Mouse (Mus musculus) neural tube, embryonic 10.5 days (tissue): ENCODE data around the gene Pafah2.
A peak's percentile ranks its signal among the peaks of the same experiment; 100 is the strongest.

Experiments used
- DNase-seq: peaks from one replicate; pipeline ENCODE4 v3.0.0-alpha.2; 2017; ENCODE audit warnings: low spot score; ENCODE audit errors: extremely low spot score

Pafah2 gene

DNA sequence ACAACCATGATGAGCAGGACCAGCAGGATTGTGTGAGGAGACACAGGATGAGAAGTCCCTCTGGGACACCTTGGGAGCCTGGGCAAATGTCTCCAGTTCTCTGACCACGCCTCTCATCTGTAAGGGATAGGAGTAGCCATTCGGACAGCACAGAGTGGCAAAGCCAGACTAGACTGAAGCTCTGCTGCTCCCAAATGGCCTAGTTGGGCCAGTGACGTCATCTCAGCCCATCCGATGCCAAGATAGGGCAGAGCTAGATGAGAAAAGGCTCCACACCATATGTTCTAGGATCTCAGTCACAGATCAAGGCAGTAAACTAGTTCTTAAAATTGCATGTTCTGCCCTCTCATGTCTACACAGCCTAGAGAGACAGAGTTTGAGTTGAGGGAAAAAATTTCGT is 62.7 kb downstream of the Pafah2 start:
- no peak for DNase-seq

GRCm38 (mm10) chr4:134460277-134460676 is 64.2 kb downstream of the Pafah2 start:
- DNase-seq: no peak

- no peak for DNase-seq
Observed at GRCm38 (mm10) chr4:134461252-134461651, 65.1 kb downstream of the Pafah2 start.

- DNase-seq: no peak
Observed at GRCm38 (mm10) chr4:134465789-134466188, 69.7 kb downstream of the Pafah2 start.

- DNase-seq: no peak
Observed at GRCm38 (mm10) chr4:134466381-134467262, 70.5 kb downstream of the Pafah2 start.

DNA sequence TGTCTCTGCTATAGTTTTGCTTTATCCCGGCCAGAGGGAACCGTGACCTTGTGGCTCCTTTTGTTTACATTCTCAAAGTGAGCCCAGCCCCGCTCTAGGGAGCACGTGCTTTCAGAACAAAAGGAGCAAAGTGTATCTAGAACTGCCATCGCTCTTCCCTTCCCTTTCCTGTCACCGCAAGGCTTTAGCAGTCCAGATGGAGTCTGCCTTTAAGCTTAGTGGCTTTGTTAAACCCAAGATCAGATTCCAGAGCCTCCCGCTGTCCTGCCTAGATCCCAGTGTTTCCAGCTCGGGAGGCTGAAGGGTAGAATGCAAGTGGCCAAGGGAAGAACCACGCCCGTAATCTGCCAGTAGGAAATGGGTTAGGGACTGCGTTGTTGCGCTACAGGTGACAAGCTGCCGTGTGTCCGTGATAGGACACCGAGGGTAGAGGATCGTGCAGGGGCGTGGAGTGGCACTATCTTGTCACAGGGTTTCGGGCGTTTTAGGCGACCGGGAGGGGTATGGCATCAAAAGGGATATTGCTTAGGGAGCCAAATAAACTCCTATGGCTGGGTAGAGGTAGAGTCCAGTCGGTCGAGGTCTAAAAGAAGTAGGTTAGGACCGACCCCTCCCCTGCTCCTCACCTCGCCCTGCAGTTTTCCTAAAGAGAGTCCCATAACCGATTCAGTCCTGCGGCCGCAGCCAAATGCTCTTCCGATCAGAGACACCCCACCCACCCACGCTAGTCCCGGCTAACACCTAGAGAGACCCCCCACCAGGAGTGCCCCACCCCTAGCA is 71.5 kb downstream of the Pafah2 start:
- peak; percentile 70 for DNase-seq

DNA sequence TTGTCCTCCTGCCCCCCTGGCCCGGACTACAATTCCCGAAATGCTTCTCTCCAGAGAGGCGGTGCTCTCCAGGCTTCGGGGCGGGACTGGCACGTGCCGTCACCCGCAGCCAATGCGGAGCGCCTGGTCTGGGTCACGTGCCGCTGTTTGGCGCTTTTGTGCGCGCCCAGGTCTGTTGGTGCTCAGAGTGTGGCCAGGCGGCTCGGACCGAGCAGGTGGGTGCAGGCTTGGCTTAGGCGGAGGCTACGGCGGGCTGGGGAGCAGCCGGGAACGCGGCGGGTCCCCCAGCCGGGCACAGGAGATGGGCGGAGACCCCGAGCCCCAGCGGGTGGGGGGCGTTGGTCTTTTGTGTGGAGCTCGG is 72.1 kb downstream of the Pafah2 start, which contains the start of gene Stmn1:
Stmn1 (plus strand) TSS at position 106 of the 361 bp plus-strand sequence.
- peak; percentile 97 for DNase-seq

- peak; percentile 93 for DNase-seq
Observed at GRCm38 (mm10) chr4:134468578-134469266, 72.6 kb downstream of the Pafah2 start.

DNA sequence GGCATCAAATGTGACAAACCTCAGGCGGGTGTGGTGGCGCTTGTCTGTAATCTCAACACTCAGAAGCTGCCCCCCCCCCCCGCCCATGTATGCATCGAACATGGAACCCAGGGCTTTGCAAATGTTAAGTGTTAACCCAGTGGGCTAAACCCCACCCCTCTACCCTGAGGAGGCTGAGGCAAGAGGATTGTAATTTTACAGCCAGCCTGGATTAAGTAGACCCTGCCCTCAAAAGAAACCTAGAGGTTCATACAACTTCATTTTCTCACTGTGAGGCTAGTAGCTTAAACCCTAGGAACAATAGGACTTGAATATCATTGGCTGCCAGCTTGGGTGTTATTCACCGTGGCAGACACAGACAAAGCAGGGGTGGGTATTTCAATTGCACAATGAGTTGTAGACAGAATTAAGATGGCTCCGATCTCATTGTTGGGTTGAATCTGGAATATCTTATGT is 73.2 kb downstream of the Pafah2 start:
- DNase-seq: peak; percentile 32

- DNase-seq: no peak
Observed at GRCm38 (mm10) chr4:134469985-134470384, 73.9 kb downstream of the Pafah2 start.

DNA sequence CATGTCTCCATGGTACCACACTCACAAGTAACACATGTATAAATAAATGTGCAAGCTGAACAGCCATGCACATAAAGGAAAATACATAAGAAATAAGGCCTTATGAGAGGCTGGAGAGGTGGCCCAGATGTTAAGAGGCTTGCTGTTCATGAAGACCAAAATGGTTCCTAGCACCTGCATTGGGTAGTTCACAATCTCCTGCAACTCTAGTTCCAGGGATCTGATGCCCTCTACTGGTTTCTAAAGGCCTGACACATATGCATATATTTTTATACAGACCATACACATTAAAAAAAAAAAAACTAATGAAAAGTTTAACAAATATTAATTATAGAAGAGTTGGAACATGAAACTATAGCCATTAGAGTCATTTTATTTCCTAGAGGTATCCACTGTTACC is 75.3 kb downstream of the Pafah2 start:
- no peak for DNase-seq

GRCm38 (mm10) chr4:134473764-134474163 is 77.6 kb downstream of the Pafah2 start:
- DNase-seq: no peak

DNA sequence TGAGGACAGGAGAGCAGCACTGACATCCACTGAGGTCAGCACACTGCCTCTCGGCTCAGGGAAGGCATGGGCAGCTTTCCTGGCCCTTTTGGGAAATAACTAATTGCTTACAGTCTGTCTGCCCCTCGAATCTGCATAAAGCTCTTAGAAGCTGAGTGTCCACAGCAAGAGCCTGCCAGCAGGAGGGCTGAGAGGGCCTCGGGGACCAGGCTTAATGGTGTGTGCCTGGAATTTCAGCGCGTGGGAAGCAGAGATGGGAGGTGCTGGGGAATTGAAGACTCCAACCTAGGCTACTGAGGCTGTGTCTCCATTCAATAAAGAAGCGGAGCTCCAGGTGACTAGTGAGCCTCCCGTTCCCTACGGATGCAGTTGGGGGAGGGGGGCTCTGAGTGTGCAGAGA is 78.1 kb downstream of the Pafah2 start:
- no peak for DNase-seq

- DNase-seq: no peak
Observed at GRCm38 (mm10) chr4:134476899-134477298, 80.8 kb downstream of the Pafah2 start.
